In the genomic region with DNA sequence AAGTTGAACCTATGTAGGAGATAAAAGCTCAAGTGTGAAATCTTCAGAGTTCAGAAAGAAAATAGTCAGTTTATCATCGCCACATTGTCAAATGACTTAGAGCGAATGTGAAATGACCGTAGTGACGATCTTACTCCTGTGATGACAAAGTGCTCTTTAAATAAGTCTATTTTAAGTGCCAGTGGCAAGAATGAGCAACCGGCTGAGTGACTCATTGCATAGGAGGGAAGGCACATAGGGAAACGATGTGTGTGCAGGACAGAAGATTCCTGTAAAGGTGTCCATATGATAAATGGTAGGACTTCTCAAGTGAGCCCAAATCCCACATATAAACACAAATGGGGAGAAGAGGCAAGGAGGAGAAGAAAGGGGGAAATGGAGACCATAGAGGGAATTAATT, we compare ENCODE assay signal across 19 mouse cellular contexts.
A peak's percentile ranks its signal among the peaks of the same experiment; 100 is the strongest.
DNase-seq lines count a peak whose midpoint lies in the region; ATAC-seq lines count a peak whose summit lies in the region.
"Had no signal": no experiment of that assay in that cellular context is flagged by ENCODE, and none has a peak within 500 bp of the region (broad histone marks: within the 10 kb centered on the region; RNA-seq: fewer than 3 reads in every experiment).

No protein-coding gene starts in this region.

- peaks cover 4 to 13% of the 10 kb centered on the region in 2 experiments for H3K4me1 ChIP-seq in heart, embryonic 14.5 days (ENCODE audit: control insufficient read depth in 2 of 2, insufficient read depth in 2 of 2, low read length in 2 of 2)
- H3K4me1 ChIP-seq in forebrain, embryonic 13.5 days: no peaks in the 10 kb centered on the region
- H3K4me1 ChIP-seq: hindbrain, embryonic 15.5 days had no signal

- no peak overlapping the region for H3K27ac ChIP-seq in heart, embryonic 14.5 days (replicated peaks in 1 of 2; ENCODE audit: control insufficient read depth in 1 of 2, insufficient read depth in 1 of 2, low read depth in 2 of 2, low read length in 2 of 2)
- no peak overlapping the region for H3K27ac ChIP-seq in forebrain, embryonic 13.5 days
- H3K27ac ChIP-seq: embryonic facial prominence, embryonic 13.5 days; hindbrain, embryonic 15.5 days had no signal

- no peak overlapping the region for H3K4me3 ChIP-seq in heart, embryonic 14.5 days (ENCODE audit: control insufficient read depth in 1 of 2, insufficient read depth in 1 of 2, low read depth in 1 of 2, low read length in 2 of 2)
- no peak overlapping the region for H3K4me3 ChIP-seq in forebrain, embryonic 13.5 days
- H3K4me3 ChIP-seq: embryonic facial prominence, embryonic 13.5 days; hindbrain, embryonic 15.5 days had no signal

- 0 out of 2 replicates have a peak, but pooled peaks cover 3% of the 10 kb centered on the region for H3K27me3 ChIP-seq in heart, embryonic 14.5 days (ENCODE audit: control insufficient read depth, insufficient read depth, low read length)
- H3K27me3 ChIP-seq in forebrain, embryonic 13.5 days: no peaks in the 10 kb centered on the region
- H3K27me3 ChIP-seq: embryonic facial prominence, embryonic 13.5 days; hindbrain, embryonic 15.5 days had no signal

- WGBS in heart, embryonic 14.5 days: 20% methylated on average over 6 of the region's 6 CpGs
- WGBS in forebrain, embryonic 13.5 days: 96% methylated on average over 6 of the region's 6 CpGs

- peak; percentile 79 for ATAC-seq in frontal cortex, adult (ENCODE audit: low TSS enrichment)
- ATAC-seq in heart, embryonic 14.5 days (ENCODE audit: insufficient number of reproducible peaks, insufficient read depth, low FRiP score, low read depth): no peak
- no peak for ATAC-seq in forebrain, embryonic 13.5 days
- ATAC-seq: forebrain, embryonic 14.5 days; intestine, embryonic 16.5 days had no signal

- peak overlapping the region; percentile 34 for H3K4me2 ChIP-seq in heart, embryonic 14.5 days (ENCODE audit: low read length)
- H3K4me2 ChIP-seq in forebrain, embryonic 13.5 days: no peak overlapping the region
- H3K4me2 ChIP-seq: embryonic facial prominence, embryonic 13.5 days; heart, embryonic 11.5 days; hindbrain, embryonic 15.5 days had no signal

- no peaks in the 10 kb centered on the region for H3K9me3 ChIP-seq in heart, embryonic 14.5 days (ENCODE audit: control insufficient read depth, low read length)
- no peaks in the 10 kb centered on the region for H3K9me3 ChIP-seq in forebrain, embryonic 13.5 days (replicated peaks)
- H3K9me3 ChIP-seq: embryonic facial prominence, embryonic 13.5 days; hindbrain, embryonic 15.5 days had no signal

- no peaks in the 10 kb centered on the region for H3K36me3 ChIP-seq in heart, embryonic 14.5 days (ENCODE audit: control insufficient read depth, insufficient read depth, low read length)
- H3K36me3 ChIP-seq in forebrain, embryonic 13.5 days (ENCODE audit: poor library complexity, severe bottlenecking): no peaks in the 10 kb centered on the region
- H3K36me3 ChIP-seq: embryonic facial prominence, embryonic 13.5 days; hindbrain, embryonic 15.5 days had no signal

- H3K9ac ChIP-seq in heart, embryonic 14.5 days (ENCODE audit: low read length): no peak overlapping the region
- no peak overlapping the region for H3K9ac ChIP-seq in forebrain, embryonic 13.5 days
- H3K9ac ChIP-seq: embryonic facial prominence, embryonic 13.5 days; hindbrain, embryonic 15.5 days had no signal

- no peak for DNase-seq in frontal cortex, postnatal 14 days (ENCODE audit: low spot score in 2 of 2)
- no peak for DNase-seq in heart, adult 8-10 months (ENCODE audit: low spot score)
- DNase-seq in right cerebral cortex, adult 2 months (ENCODE audit: low spot score in 2 of 2): peak; percentile 15 to 20
- DNase-seq in right cerebral cortex, postnatal 36 days (ENCODE audit: low spot score in 2 of 2): no peak
- no peak for DNase-seq in neural tube, embryonic 10.5 days (ENCODE audit: extremely low spot score, low spot score)
- DNase-seq: adrenal gland, postnatal 14 days; cerebellum, adult 18-20 months; cerebellum, adult 9-11 months; cerebellum, postnatal 36 days; gastrocnemius, postnatal 14 days; kidney, adult 2 months had no signal

Comparison
In these comparisons a context has a peak if more than half of its experiments do, and no peak if none do; other contexts are left out.
1. DNase-seq: peak in right cerebral cortex, adult 2 months (2 of 2); none in frontal cortex, postnatal 14 days (0 of 2), heart, adult 8-10 months (single experiment), right cerebral cortex, postnatal 36 days (0 of 2) and neural tube, embryonic 10.5 days (single experiment).